Mouse (Mus musculus): ENCODE data around the gene Snrpa.

Snrpa gene

GRCm38 (mm10) chr7:27167475-27168094, 28.5 kb downstream of the Snrpa start:
- DNase-seq (ENCODE audit: extremely low spot score, low read depth, low spot score) = no peak

- DNase-seq (ENCODE audit: extremely low spot score, low read depth, low spot score) = peak; percentile 78
These were observed 29.2 kb downstream of the Snrpa start, which contains the start of gene Egln2 for GRCm38 (mm10) chr7:27166614-27167474. Gene Egln2, minus strand, starts transcription at chr7:27166802.

GRCm38 (mm10) chr7:27166229-27166613, 29.9 kb downstream of the Snrpa start:
- DNase-seq (ENCODE audit: extremely low spot score, low read depth, low spot score) = no peak

GRCm38 (mm10) chr7:27165696-27166095, 30.4 kb downstream of the Snrpa start:
- no peak for DNase-seq (ENCODE audit: extremely low spot score, low read depth, low spot score)

GRCm38 (mm10) chr7:27165007-27165655, 30.9 kb downstream of the Snrpa start:
- DNase-seq (ENCODE audit: extremely low spot score, low read depth, low spot score) = no peak

- no peak for DNase-seq (ENCODE audit: extremely low spot score, low read depth, low spot score)
These were observed 31.7 kb downstream of the Snrpa start for GRCm38 (mm10) chr7:27164112-27164947.

GRCm38 (mm10) chr7:27163450-27163805, 32.6 kb downstream of the Snrpa start:
- no peak for DNase-seq (ENCODE audit: extremely low spot score, low read depth, low spot score)

- DNase-seq (ENCODE audit: extremely low spot score, low read depth, low spot score) = no peak
These were observed 33.2 kb downstream of the Snrpa start for GRCm38 (mm10) chr7:27162780-27163449.

- no peak for DNase-seq (ENCODE audit: extremely low spot score, low read depth, low spot score)
These were observed 34.3 kb downstream of the Snrpa start for GRCm38 (mm10) chr7:27161744-27162143.

- no peak for DNase-seq (ENCODE audit: extremely low spot score, low read depth, low spot score)
These were observed 35.1 kb downstream of the Snrpa start for GRCm38 (mm10) chr7:27160921-27161320.

- no peak for DNase-seq (ENCODE audit: extremely low spot score, low read depth, low spot score)
These were observed 36.2 kb downstream of the Snrpa start for GRCm38 (mm10) chr7:27159882-27160281.

GRCm38 (mm10) chr7:27159256-27159655, 36.8 kb downstream of the Snrpa start:
- DNase-seq (ENCODE audit: extremely low spot score, low read depth, low spot score) = no peak

GRCm38 (mm10) chr7:27158171-27158570, 37.9 kb downstream of the Snrpa start:
- DNase-seq (ENCODE audit: extremely low spot score, low read depth, low spot score) = no peak

- DNase-seq (ENCODE audit: extremely low spot score, low read depth, low spot score) = no peak
These were observed 40.1 kb downstream of the Snrpa start for GRCm38 (mm10) chr7:27156005-27156404.

- no peak for DNase-seq (ENCODE audit: extremely low spot score, low read depth, low spot score)
These were observed 42.8 kb downstream of the Snrpa start, which contains the start of gene Cyp2t4 for GRCm38 (mm10) chr7:27153205-27153764. Gene Cyp2t4, plus strand, starts transcription at chr7:27153714.
